Mouse (Mus musculus) cerebellum, adult 2 months (tissue): ENCODE data around the gene Spin1. TPM values are rescaled to one million over a fixed set of nuclear protein-coding genes. Genes with fewer than 3 reads are reported as not detected.
"Not testable (repeated sequence)": the region's sequence is repeated elsewhere in the genome, so short reads cannot be mapped to it uniquely, and the experiment has no call there.

Source experiments
- DNase-seq, 2 experiments: peaks; one replicate each; pipeline ENCODE4 v3.0.0; 2021
- H3K27ac ChIP-seq: fragments of 200-500 bp; 2 replicates; pipeline ENCODE4 v1.5.1; 2012; ENCODE audit warnings: low read length, control low read depth, inconsistent platforms; ENCODE audit not compliant: insufficient read depth
- H3K27me3 ChIP-seq: fragments of 200-500 bp; 2 replicates; pipeline ENCODE4 v1.6.1; 2012; ENCODE audit warnings: inconsistent platforms, mild to moderate bottlenecking, low read length, moderate library complexity; ENCODE audit not compliant: control insufficient read depth, insufficient read depth
- H3K4me1 ChIP-seq: fragments of 200-500 bp; 2 replicates; pipeline ENCODE4 v1.6.1; 2011; ENCODE audit warnings: low read length; ENCODE audit not compliant: control insufficient read depth, insufficient read depth
- H3K4me3 ChIP-seq: fragments of 200-500 bp; replicated peaks from 2 replicates; pipeline ENCODE3; 2011; ENCODE audit warnings: mild to moderate bottlenecking, low read depth, low read length, control low read depth; ENCODE audit not compliant: insufficient read depth
- CTCF ChIP-seq: fragments of 200-500 bp; IDR thresholded peaks from 2 replicates; pipeline ENCODE4 v1.5.1; 2011; ENCODE audit warnings: low read depth, mild to moderate bottlenecking, control low read depth, low read length, moderate library complexity, borderline replicate concordance; ENCODE audit not compliant: insufficient read depth
- POLR2A ChIP-seq: fragments of 200-500 bp; IDR thresholded peaks from 2 replicates; pipeline ENCODE4 v1.6.1; 2011; ENCODE audit warnings: low read length, control low read depth, borderline replicate concordance; ENCODE audit not compliant: insufficient read depth
- WGBS: fragments of 180-500 bp; shearing (Covaris S2); methylation state at CpG from one replicate; pipeline ENCODE4 v1.1.7; 2018; 5-methylcytosine and 5-hydroxymethylcytosine counted together
- polyA plus RNA-seq: library from polyadenylated mRNA; depleted of rRNA; stranded (reverse); fragments of >200 nt; gene quantifications from 2 replicates; pipeline ENCODE4 v1.2.3, GENCODE M21; 2012

Spin1 gene
- polyA plus RNA-seq, 1 experiment, result 68.0 TPM

- no peak for DNase-seq
- Histone ChIP-seq H3K27ac (no peak overlapping the region), H3K4me3 (no peak overlapping the region), H3K27me3 (no peaks in the 10 kb centered on the region), H3K4me1 (no peaks in the 10 kb centered on the region)
- TF ChIP-seq POLR2A, result no peak
- no peak for TF ChIP-seq CTCF
- WGBS, result 82% methylated on average over 16 of the region's 16 CpGs
These were observed 27.5 kb upstream of the Spin1 start for GRCm38 (mm10) chr13:51072917-51073843.

- no peak overlapping the region for H3K4me3 ChIP-seq
- DNase-seq, result no peak
- 38% methylated on average over 6 of the region's 6 CpGs for WGBS
- TF ChIP-seq CTCF (no peak), POLR2A (no peak)
- H3K27me3 ChIP-seq, result no peaks in the 10 kb centered on the region
- no peaks in the 10 kb centered on the region for H3K4me1 ChIP-seq
- H3K27ac ChIP-seq, result no peak overlapping the region
These were observed 26.5 kb upstream of the Spin1 start for GRCm38 (mm10) chr13:51074081-51074680.

- H3K4me3 ChIP-seq, H3K27me3 ChIP-seq, H3K4me1 ChIP-seq, H3K27ac ChIP-seq, DNase-seq: not testable (repeated sequence)
- 94% methylated on average over 14 of the region's 14 CpGs for WGBS
These were observed 24.5 kb upstream of the Spin1 start for GRCm38 (mm10) chr13:51076191-51076590.

- WGBS, result 86% methylated on average over 1 of the region's 1 CpGs
- DNase-seq, H3K4me3 ChIP-seq, H3K27me3 ChIP-seq, H3K27ac ChIP-seq, H3K4me1 ChIP-seq: not testable (repeated sequence)
These were observed 22.1 kb upstream of the Spin1 start for GRCm38 (mm10) chr13:51078586-51078985.

GRCm38 (mm10) chr13:51080801-51081200 lies 19.9 kb upstream of the Spin1 start:
- Histone ChIP-seq H3K27ac (no peak overlapping the region), H3K4me1 (no peaks in the 10 kb centered on the region), H3K27me3 (no peaks in the 10 kb centered on the region), H3K4me3 (no peak overlapping the region)
- no peak for DNase-seq
- 78% methylated on average over 2 of the region's 2 CpGs for WGBS
- no peak for TF ChIP-seq CTCF
- TF ChIP-seq POLR2A, result no peak

- no peak for TF ChIP-seq CTCF
- no peak for TF ChIP-seq POLR2A
- Histone ChIP-seq H3K4me1 (no peaks in the 10 kb centered on the region), H3K27ac (no peak overlapping the region), H3K27me3 (no peaks in the 10 kb centered on the region), H3K4me3 (no peak overlapping the region)
- no peak for DNase-seq
These were observed 16.4 kb upstream of the Spin1 start for GRCm38 (mm10) chr13:51084241-51084640.

GRCm38 (mm10) chr13:51085941-51086340 lies 14.7 kb upstream of the Spin1 start:
- Histone ChIP-seq H3K4me1 (no peaks in the 10 kb centered on the region), H3K27me3 (no peaks in the 10 kb centered on the region), H3K4me3 (no peak overlapping the region), H3K27ac (no peak overlapping the region)
- DNase-seq, result no peak
- 68% methylated on average over 11 of the region's 11 CpGs for WGBS
- no peak for TF ChIP-seq CTCF
- no peak for TF ChIP-seq POLR2A

- TF ChIP-seq CTCF (no peak), POLR2A (no peak)
- 90% methylated on average over 4 of the region's 4 CpGs for WGBS
- H3K4me1 ChIP-seq, result no peaks in the 10 kb centered on the region
- H3K27ac ChIP-seq, result no peak overlapping the region
- no peak for DNase-seq
- no peak overlapping the region for H3K4me3 ChIP-seq
- no peaks in the 10 kb centered on the region for H3K27me3 ChIP-seq
These were observed 13.4 kb upstream of the Spin1 start for GRCm38 (mm10) chr13:51087253-51087652.
